Mouse (Mus musculus) midbrain, embryonic 15.5 days (tissue): Measurements from ENCODE around the gene Vmn1r50. TPM values are rescaled to one million over a fixed set of nuclear protein-coding genes. Genes with fewer than 3 reads are reported as not detected.
"Not testable (repeated sequence)": the region's sequence is repeated elsewhere in the genome, so short reads cannot be mapped to it uniquely, and the experiment has no call there.

Source experiments
- ATAC-seq: fragments of 200-750 bp; cut with Nextera tagmentation; replicated peaks from 2 replicates; pipeline ENCODE4 v1.8.0; 2017; ENCODE audit warnings: moderate TSS enrichment
- H3K27ac ChIP-seq: fragments of 300-500 bp; sonication (generic); 2 replicates; pipeline ENCODE4 v1.5.1; 2015; ENCODE audit warnings: mild to moderate bottlenecking, inconsistent platforms
- H3K27me3 ChIP-seq: fragments of 300-500 bp; sonication (generic); replicated peaks from 2 replicates; pipeline ENCODE4 v1.6.1; 2015; ENCODE audit warnings: inconsistent platforms
- H3K36me3 ChIP-seq: fragments of 300-500 bp; sonication (generic); replicated peaks from 2 replicates; pipeline ENCODE4 v1.6.1; 2015; ENCODE audit warnings: inconsistent platforms
- H3K4me1 ChIP-seq: fragments of 300-500 bp; sonication (generic); 2 replicates; pipeline ENCODE4 v1.6.1; 2015; ENCODE audit warnings: inconsistent platforms
- H3K4me2 ChIP-seq: fragments of 300-500 bp; sonication (generic); 2 replicates; pipeline ENCODE4 v1.6.1; 2015; ENCODE audit warnings: inconsistent platforms, mild to moderate bottlenecking, moderate library complexity
- H3K4me3 ChIP-seq: fragments of 300-500 bp; sonication (generic); 2 replicates; pipeline ENCODE4 v1.5.1; 2015; ENCODE audit warnings: mild to moderate bottlenecking, inconsistent platforms
- H3K9ac ChIP-seq: fragments of 300-500 bp; sonication (generic); 2 replicates; pipeline ENCODE4 v1.6.1; 2015; ENCODE audit warnings: mild to moderate bottlenecking, inconsistent platforms
- H3K9me3 ChIP-seq: fragments of 300-500 bp; sonication (generic); 2 replicates; pipeline ENCODE4 v1.6.1; 2016; ENCODE audit warnings: inconsistent platforms
- WGBS: fragments of 180-500 bp; shearing (Covaris S2); methylation state at CpG from one replicate; pipeline ENCODE4 v1.1.7; 2015; ENCODE audit warnings: mixed read lengths; 5-methylcytosine and 5-hydroxymethylcytosine counted together
- polyA plus RNA-seq: library from polyadenylated mRNA; unstranded; fragments of >200 nt; fragmentation: Nextera tagmentation; extraction: Ambion mirVana; gene quantifications from 2 replicates; pipeline ENCODE4 v1.2.1, GENCODE M21; 2015

The Vmn1r50 gene
- not detected in 2 replicates for polyA plus RNA-seq

DNA sequence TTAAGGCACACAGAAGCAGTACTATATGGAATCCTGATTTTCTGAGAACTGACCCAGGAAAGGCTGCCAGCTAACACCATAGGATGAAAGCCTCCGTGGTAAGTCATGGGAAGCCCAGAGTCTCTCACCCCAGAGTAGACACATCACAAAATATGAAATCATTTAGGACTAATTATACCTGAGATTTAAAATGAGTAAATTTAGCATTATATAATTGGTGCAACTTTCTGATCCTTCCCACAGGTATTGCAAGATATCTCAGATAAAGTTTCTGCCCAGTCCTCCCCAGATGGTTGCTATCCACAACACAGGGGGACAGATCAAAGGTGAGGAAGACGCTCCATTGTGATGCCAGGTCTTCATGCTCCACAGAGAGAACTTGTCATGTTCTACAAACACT, at the start of gene Vmn1r50:
TSS of gene Vmn1r50 (plus strand) at position 301 of the 400 bp plus-strand sequence.
- H3K27ac ChIP-seq: no peak within 1 kb of the TSS
- H3K9ac ChIP-seq: no peak within 1 kb of the TSS
- no peak for ATAC-seq
- H3K27me3 ChIP-seq: no peaks in the 10 kb centered on the region
- WGBS: 71% methylated on average over 2 of the region's 2 CpGs
- no peak within 1 kb of the TSS for H3K4me2 ChIP-seq
- H3K36me3 ChIP-seq: no peaks in the 10 kb centered on the region
- H3K9me3 ChIP-seq: no peaks in the 10 kb centered on the region
- no peak within 1 kb of the TSS for H3K4me3 ChIP-seq
- no peaks in the 10 kb centered on the region for H3K4me1 ChIP-seq

- H3K27me3 ChIP-seq: no peaks in the 10 kb centered on the region
- H3K9me3 ChIP-seq: no peaks in the 10 kb centered on the region
- no peak for ATAC-seq
- H3K36me3 ChIP-seq: no peaks in the 10 kb centered on the region
- H3K9ac ChIP-seq: no peak within 1 kb of the TSS
- H3K27ac ChIP-seq: no peak within 1 kb of the TSS
- 79% methylated on average over 4 of the region's 4 CpGs for WGBS
- H3K4me3 ChIP-seq: no peak within 1 kb of the TSS
- no peak within 1 kb of the TSS for H3K4me2 ChIP-seq
- no peaks in the 10 kb centered on the region for H3K4me1 ChIP-seq
These were observed 22.8 kb upstream of the Vmn1r50 start, which contains the start of gene Vmn1r49 for GRCm38 (mm10) chr6:90078406-90078805. Gene Vmn1r49 (minus strand): TSS chr6:90078506.

DNA sequence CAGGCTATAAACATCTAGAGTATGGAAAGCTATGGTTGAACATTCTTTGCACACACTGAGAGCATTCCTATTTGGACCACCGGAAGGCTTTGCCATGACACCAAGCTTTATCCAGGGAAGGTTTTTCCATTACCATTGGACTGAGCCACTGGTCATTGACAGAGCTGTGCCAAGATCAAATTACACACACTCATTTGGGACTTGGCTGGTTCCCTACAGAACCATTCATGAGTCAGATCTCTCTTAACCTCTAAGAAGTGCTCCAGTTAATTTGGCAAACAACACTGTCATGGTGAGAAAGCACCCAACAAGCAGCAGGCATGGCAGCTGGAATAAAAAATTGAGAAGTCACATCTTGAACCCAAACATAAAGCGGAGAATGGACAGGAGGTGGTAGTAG, 664 bp upstream of the Vmn1r50 start:
- ATAC-seq: no peak
- H3K36me3 ChIP-seq: no peaks in the 10 kb centered on the region
- no peaks in the 10 kb centered on the region for H3K4me1 ChIP-seq
- H3K9ac ChIP-seq: no peak overlapping the region
- no peak overlapping the region for H3K27ac ChIP-seq
- WGBS: 99% methylated on average over 2 of the region's 2 CpGs
- no peaks in the 10 kb centered on the region for H3K27me3 ChIP-seq
- no peak overlapping the region for H3K4me2 ChIP-seq
- H3K4me3 ChIP-seq: no peak overlapping the region
- H3K9me3 ChIP-seq: no peaks in the 10 kb centered on the region

GRCm38 (mm10) chr6:90122296-90122695, 21.1 kb downstream of the Vmn1r50 start, which contains the start of gene Vmn1r51:
Gene Vmn1r51 (plus strand): TSS chr6:90122596.
- H3K9ac ChIP-seq, H3K4me1 ChIP-seq, H3K27ac ChIP-seq, H3K27me3 ChIP-seq, ATAC-seq, H3K36me3 ChIP-seq, H3K4me3 ChIP-seq, H3K4me2 ChIP-seq, H3K9me3 ChIP-seq: not testable (repeated sequence)
- WGBS: 98% methylated on average over 1 of the region's 1 CpGs

Other genes with a start within 250 kb of the Vmn1r50 start
- not detected in 2 replicates for gene Vmn1r42, start 225.0 kb upstream of the Vmn1r50 start, polyA plus RNA-seq
- gene Vmn1r43, start 225.0 kb upstream of the Vmn1r50 start, polyA plus RNA-seq: not detected in 2 replicates
- gene Vmn1r44, start 217.8 kb upstream of the Vmn1r50 start, polyA plus RNA-seq: not detected in 2 replicates
- gene Vmn1r45, start 160.8 kb upstream of the Vmn1r50 start, polyA plus RNA-seq: not detected in 2 replicates
- gene Vmn1r46, start 132.1 kb upstream of the Vmn1r50 start, polyA plus RNA-seq: not detected in 2 replicates
- gene Vmn1r47, start 85.3 kb upstream of the Vmn1r50 start, polyA plus RNA-seq: not detected in 2 replicates
- not detected in 2 replicates for gene Vmn1r48, start 64.6 kb upstream of the Vmn1r50 start, polyA plus RNA-seq
- gene Vmn1r49, start 22.9 kb upstream of the Vmn1r50 start, polyA plus RNA-seq: not detected in 2 replicates
- gene Vmn1r51, start 21.2 kb downstream of the Vmn1r50 start, polyA plus RNA-seq: 0.06 TPM in 1 of 2 replicates, not detected in the other
- gene Vmn1r52, start 73.4 kb downstream of the Vmn1r50 start, polyA plus RNA-seq: not detected in 2 replicates
- gene V1ra8, start 101.4 kb downstream of the Vmn1r50 start, polyA plus RNA-seq: not detected in 2 replicates
- gene Vmn1r53, start 123.0 kb downstream of the Vmn1r50 start, polyA plus RNA-seq: not detected in 2 replicates
- not detected in 2 replicates for gene Vmn1r54, start 144.9 kb downstream of the Vmn1r50 start, polyA plus RNA-seq
- not detected in 2 replicates for gene BC048671, start 199.8 kb downstream of the Vmn1r50 start, polyA plus RNA-seq
- not detected in 2 replicates for gene Chst13, start 223.8 kb downstream of the Vmn1r50 start, polyA plus RNA-seq
- gene Uroc1, start 231.9 kb downstream of the Vmn1r50 start, polyA plus RNA-seq: not detected in 2 replicates